Mouse (Mus musculus): Measurements from ENCODE around the gene Gal3st3. TPM values are rescaled to one million over a fixed set of nuclear protein-coding genes. Genes with fewer than 3 reads are reported as not detected.

Gene Gal3st3
- polyA plus RNA-seq (2015; fragmentation: Nextera tagmentation; extraction: Ambion mirVana) = 4.2 and 5.8 TPM in 2 replicates

- no peaks in the 10 kb centered on the region for H3K27me3 ChIP-seq
- 0 out of 2 replicates have a peak, but pooled peaks have one; percentile 14 for ATAC-seq (ENCODE audit: insufficient number of reproducible peaks, low FRiP score, low TSS enrichment, low read depth)
- H3K9ac ChIP-seq = peak within 1 kb of the TSS; percentile 53
- H3K4me2 ChIP-seq (replicated peaks) = peak within 1 kb of the TSS; percentile 82
- peak within 1 kb of the TSS; percentile 48 for H3K4me3 ChIP-seq (replicated peaks)
- no peak within 1 kb of the TSS for H3K27ac ChIP-seq (replicated peaks)
- WGBS = 5% methylated on average over 30 of the region's 32 CpGs
- H3K4me1 ChIP-seq = peaks cover 36% of the 10 kb centered on the region
- peaks cover under 1% of the 10 kb centered on the region; the same call in 1 of the 2 replicates for H3K36me3 ChIP-seq
- no peaks in the 10 kb centered on the region for H3K9me3 ChIP-seq (replicated peaks)
Measured at GRCm38 (mm10) chr19:5297903-5298800, at the start of gene Gal3st3. Gene Gal3st3, plus strand, starts transcription at chr19:5298331.

GRCm38 (mm10) chr19:5257140-5257539 lies 41.0 kb upstream of the Gal3st3 start:
- Histone ChIP-seq H3K36me3 (no peaks in the 10 kb centered on the region), H3K4me1 (no peaks in the 10 kb centered on the region), H3K4me2 (replicated peaks) (no peak overlapping the region), H3K27ac (replicated peaks) (peak overlapping the region; percentile 65), H3K27me3 (no peaks in the 10 kb centered on the region), H3K4me3 (replicated peaks) (no peak overlapping the region), H3K9ac (no peak overlapping the region), H3K9me3 (replicated peaks) (no peaks in the 10 kb centered on the region)
- no peak for ATAC-seq (ENCODE audit: insufficient number of reproducible peaks, low FRiP score, low TSS enrichment, low read depth)
- WGBS = 34% methylated on average over 3 of the region's 3 CpGs

- H3K36me3 ChIP-seq = no peaks in the 10 kb centered on the region
- no peak overlapping the region for H3K9ac ChIP-seq
- ATAC-seq (ENCODE audit: insufficient number of reproducible peaks, low FRiP score, low TSS enrichment, low read depth) = no peak
- no peaks in the 10 kb centered on the region for H3K27me3 ChIP-seq
- no peak overlapping the region for H3K4me2 ChIP-seq (replicated peaks)
- no peak overlapping the region for H3K4me3 ChIP-seq (replicated peaks)
- no peaks in the 10 kb centered on the region for H3K9me3 ChIP-seq (replicated peaks)
- 94% methylated on average over 5 of the region's 5 CpGs for WGBS
- H3K27ac ChIP-seq (replicated peaks) = no peak overlapping the region
- H3K4me1 ChIP-seq = peaks cover 23% of the 10 kb centered on the region
Measured at GRCm38 (mm10) chr19:5267015-5267414, 31.1 kb upstream of the Gal3st3 start.

DNA sequence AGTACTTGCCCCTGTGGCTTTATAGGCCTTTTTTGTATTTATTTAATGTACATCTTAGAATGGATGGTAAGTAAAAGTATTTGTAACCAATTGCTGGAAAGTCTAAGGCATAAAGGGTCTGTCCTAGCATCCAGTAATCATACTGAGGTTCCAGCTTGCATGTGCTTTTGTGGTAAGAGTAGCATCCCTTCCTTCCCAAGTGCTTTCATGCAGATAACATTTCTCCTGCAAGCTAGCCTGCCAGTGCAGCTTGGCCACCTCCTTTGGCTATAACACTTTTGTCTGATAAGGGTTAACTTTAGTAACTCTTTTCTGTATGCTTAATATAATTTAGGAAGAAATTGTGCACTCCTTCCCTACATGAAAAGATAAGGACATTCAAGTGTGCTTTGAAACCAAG lies 30.1 kb upstream of the Gal3st3 start:
- Histone ChIP-seq H3K4me2 (replicated peaks) (no peak overlapping the region), H3K9me3 (replicated peaks) (no peaks in the 10 kb centered on the region), H3K27me3 (no peaks in the 10 kb centered on the region), H3K36me3 (no peaks in the 10 kb centered on the region), H3K4me1 (peaks cover 25% of the 10 kb centered on the region), H3K9ac (no peak overlapping the region), H3K27ac (replicated peaks) (no peak overlapping the region), H3K4me3 (replicated peaks) (no peak overlapping the region)
- no peak for ATAC-seq (ENCODE audit: insufficient number of reproducible peaks, low FRiP score, low TSS enrichment, low read depth)

- Histone ChIP-seq H3K4me3 (replicated peaks) (no peak overlapping the region), H3K9ac (no peak overlapping the region), H3K4me1 (peaks cover 31% of the 10 kb centered on the region), H3K27ac (replicated peaks) (no peak overlapping the region), H3K9me3 (replicated peaks) (no peaks in the 10 kb centered on the region), H3K36me3 (peaks cover under 1% of the 10 kb centered on the region; the same call in 1 of the 2 replicates), H3K4me2 (replicated peaks) (no peak overlapping the region), H3K27me3 (no peaks in the 10 kb centered on the region)
- ATAC-seq (ENCODE audit: insufficient number of reproducible peaks, low FRiP score, low TSS enrichment, low read depth) = no peak
- WGBS = 90% methylated on average over 3 of the region's 3 CpGs
Measured at GRCm38 (mm10) chr19:5268875-5269274, 29.3 kb upstream of the Gal3st3 start.

DNA sequence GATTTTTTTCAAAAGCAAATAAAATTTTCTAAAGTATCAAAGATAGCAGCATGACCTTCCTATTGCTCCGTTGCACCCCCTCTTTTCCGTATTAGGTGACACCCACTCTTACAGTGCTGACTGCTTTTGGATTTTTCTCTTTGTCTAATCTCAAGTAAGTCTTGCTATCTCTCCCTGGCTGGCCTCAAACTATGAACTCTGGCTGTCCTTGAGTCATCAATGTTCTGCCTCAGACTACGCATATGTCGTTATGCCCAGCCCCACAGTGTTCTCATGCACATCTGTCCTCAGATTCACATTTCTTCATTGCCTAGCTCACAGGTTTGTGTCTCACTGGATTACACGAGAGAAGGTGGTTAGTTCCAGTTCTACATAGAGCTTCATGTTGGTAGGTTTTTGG lies 28.7 kb upstream of the Gal3st3 start:
- Histone ChIP-seq H3K4me2 (replicated peaks) (no peak overlapping the region), H3K27ac (replicated peaks) (no peak overlapping the region), H3K4me1 (peaks cover 36% of the 10 kb centered on the region), H3K9me3 (replicated peaks) (no peaks in the 10 kb centered on the region), H3K36me3 (peaks cover 6% of the 10 kb centered on the region), H3K9ac (no peak overlapping the region), H3K4me3 (replicated peaks) (no peak overlapping the region), H3K27me3 (no peaks in the 10 kb centered on the region)
- 82% methylated on average over 5 of the region's 5 CpGs for WGBS
- ATAC-seq (ENCODE audit: insufficient number of reproducible peaks, low FRiP score, low TSS enrichment, low read depth) = no peak

DNA sequence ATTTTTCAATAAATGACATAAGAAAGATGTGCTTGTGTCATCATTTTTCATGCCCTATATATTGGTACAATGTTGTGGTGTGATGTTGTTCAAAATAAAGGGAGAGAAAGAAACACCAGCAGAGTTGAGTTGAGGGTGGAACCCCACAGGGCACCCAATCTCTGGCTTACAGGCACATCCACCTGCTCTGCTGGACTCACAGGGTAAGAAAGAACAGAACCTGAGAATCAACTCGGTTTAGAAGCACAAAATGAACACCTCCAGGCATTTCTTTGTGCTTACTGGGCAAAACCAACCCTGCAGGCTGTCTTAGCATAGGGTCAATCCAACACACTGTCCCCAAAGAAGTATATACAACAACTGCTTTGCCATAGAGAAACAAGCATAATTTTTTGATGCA lies 26.7 kb upstream of the Gal3st3 start:
- H3K4me1 ChIP-seq = peaks cover 36% of the 10 kb centered on the region
- peak overlapping the region; percentile 93 for H3K4me3 ChIP-seq (replicated peaks)
- ATAC-seq (ENCODE audit: insufficient number of reproducible peaks, low FRiP score, low TSS enrichment, low read depth) = no peak
- 22% methylated on average over 1 of the region's 1 CpGs for WGBS
- peaks cover 26% of the 10 kb centered on the region for H3K36me3 ChIP-seq
- no peak overlapping the region for H3K27ac ChIP-seq (replicated peaks)
- H3K9me3 ChIP-seq (replicated peaks) = no peaks in the 10 kb centered on the region
- no peaks in the 10 kb centered on the region for H3K27me3 ChIP-seq
- H3K4me2 ChIP-seq (replicated peaks) = peak overlapping the region; percentile 80
- no peak overlapping the region for H3K9ac ChIP-seq

DNA sequence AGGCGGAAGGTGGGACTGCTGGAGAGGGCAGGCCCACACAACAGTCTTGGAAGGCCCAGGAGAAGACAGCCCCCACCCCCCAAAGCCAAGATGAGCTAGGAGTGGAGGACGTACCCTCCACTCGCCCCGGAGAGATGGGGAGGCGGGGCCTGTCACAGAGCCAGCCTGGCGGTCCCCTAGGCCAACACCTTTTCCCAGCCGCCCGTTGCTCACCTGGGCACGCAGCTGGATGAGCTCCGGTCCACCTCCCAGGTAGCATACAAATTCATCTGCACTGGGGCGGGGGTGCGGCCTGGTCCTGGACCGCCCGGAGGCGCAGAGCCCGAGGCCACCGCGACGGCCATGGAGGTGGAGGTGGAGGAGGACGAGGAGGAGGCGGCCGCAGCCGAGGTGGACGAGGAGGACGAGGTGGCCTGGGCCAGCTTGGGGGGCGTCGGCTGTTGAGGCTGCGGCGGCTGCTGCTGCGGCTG lies 25.8 kb upstream of the Gal3st3 start:
- H3K27me3 ChIP-seq = no peaks in the 10 kb centered on the region
- peak overlapping the region; percentile 94 for H3K27ac ChIP-seq (replicated peaks)
- H3K9me3 ChIP-seq (replicated peaks) = no peaks in the 10 kb centered on the region
- peaks cover 33% of the 10 kb centered on the region for H3K36me3 ChIP-seq
- H3K9ac ChIP-seq = peak overlapping the region; percentile 87
- peak; percentile 31; the same call in 1 of the 2 replicates for ATAC-seq (ENCODE audit: insufficient number of reproducible peaks, low FRiP score, low TSS enrichment, low read depth)
- peak overlapping the region; percentile 93 for H3K4me3 ChIP-seq (replicated peaks)
- WGBS = under 1% methylated on average over 28 of the region's 30 CpGs
- peaks cover 36% of the 10 kb centered on the region for H3K4me1 ChIP-seq
- H3K4me2 ChIP-seq (replicated peaks) = peak overlapping the region; percentile 80

DNA sequence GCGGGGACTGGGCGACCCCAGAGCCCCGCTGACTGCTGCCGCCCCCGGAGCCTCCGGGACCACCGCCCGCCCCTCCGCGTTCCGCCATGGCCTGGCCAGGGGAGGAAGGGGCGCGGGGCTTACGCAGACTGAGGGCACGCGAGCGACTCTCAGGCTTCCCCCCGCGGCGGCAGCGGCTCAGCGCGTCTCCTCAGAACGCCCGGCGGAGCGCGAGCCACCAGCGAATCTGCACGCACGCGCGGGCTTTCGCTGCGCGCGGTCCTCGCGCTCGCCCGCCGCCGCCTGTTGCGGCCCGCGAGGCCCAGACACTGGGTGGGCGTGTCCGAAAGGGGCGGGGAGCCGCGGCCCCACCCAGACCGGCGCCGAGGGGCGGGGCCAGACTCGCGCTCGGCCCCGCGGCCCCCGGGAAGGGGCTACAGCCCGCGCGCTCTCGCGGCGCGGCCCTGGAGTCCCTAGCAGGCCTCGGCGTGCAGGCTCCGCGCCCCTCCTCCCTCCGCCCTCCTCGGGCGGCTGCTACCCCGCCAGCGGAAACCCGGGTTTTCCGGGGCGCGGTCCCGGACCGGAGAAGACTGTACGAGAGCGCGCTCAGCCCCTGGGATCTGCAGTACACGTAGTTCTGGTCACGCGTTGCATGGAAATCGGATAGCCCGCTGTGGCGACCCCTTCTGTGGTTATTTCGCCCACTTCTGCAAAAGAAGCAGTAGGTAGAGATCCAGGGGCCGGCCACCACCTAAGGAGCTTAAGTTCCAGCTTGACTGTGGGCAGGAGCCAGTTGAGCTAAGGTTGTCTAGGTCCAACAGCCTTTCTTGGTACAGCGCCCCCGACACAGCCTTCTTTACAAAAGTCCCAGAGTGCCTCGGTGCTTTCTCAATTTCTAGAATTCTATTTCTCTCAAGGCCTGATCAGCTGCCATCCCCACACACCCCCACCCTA lies 25.1 kb upstream of the Gal3st3 start, which contains the start of gene Pacs1:
Gene Pacs1 (minus strand): TSS at position 319 of the 933 bp plus-strand sequence.
- H3K9me3 ChIP-seq (replicated peaks) = no peaks in the 10 kb centered on the region
- H3K9ac ChIP-seq = peak within 1 kb of the TSS; percentile 87
- peak within 1 kb of the TSS; percentile 80 for H3K4me2 ChIP-seq (replicated peaks)
- peak within 1 kb of the TSS; percentile 94 for H3K27ac ChIP-seq (replicated peaks)
- WGBS = under 1% methylated on average over 83 of the region's 97 CpGs
- peaks cover 36% of the 10 kb centered on the region for H3K4me1 ChIP-seq
- peak within 1 kb of the TSS; percentile 93 for H3K4me3 ChIP-seq (replicated peaks)
- H3K36me3 ChIP-seq = peaks cover 40% of the 10 kb centered on the region
- H3K27me3 ChIP-seq = no peaks in the 10 kb centered on the region
- ATAC-seq (ENCODE audit: insufficient number of reproducible peaks, low FRiP score, low TSS enrichment, low read depth) = peak; percentile 94

- no peak for ATAC-seq (ENCODE audit: insufficient number of reproducible peaks, low FRiP score, low TSS enrichment, low read depth)
- 61% methylated on average over 4 of the region's 4 CpGs for WGBS
- H3K27ac ChIP-seq (replicated peaks) = peak overlapping the region; percentile 94
- H3K9me3 ChIP-seq (replicated peaks) = no peaks in the 10 kb centered on the region
- H3K36me3 ChIP-seq = peaks cover 48% of the 10 kb centered on the region
- H3K27me3 ChIP-seq = no peaks in the 10 kb centered on the region
- H3K4me3 ChIP-seq (replicated peaks) = peak overlapping the region; percentile 93; the same call in 1 of the 2 replicates
- peak overlapping the region; percentile 80; the same call in 1 of the 2 replicates for H3K4me2 ChIP-seq (replicated peaks)
- H3K9ac ChIP-seq = peak overlapping the region; percentile 1; the same call in 1 of the 2 replicates
- peaks cover 31% of the 10 kb centered on the region for H3K4me1 ChIP-seq
Measured at GRCm38 (mm10) chr19:5273916-5274315, 24.2 kb upstream of the Gal3st3 start.

DNA sequence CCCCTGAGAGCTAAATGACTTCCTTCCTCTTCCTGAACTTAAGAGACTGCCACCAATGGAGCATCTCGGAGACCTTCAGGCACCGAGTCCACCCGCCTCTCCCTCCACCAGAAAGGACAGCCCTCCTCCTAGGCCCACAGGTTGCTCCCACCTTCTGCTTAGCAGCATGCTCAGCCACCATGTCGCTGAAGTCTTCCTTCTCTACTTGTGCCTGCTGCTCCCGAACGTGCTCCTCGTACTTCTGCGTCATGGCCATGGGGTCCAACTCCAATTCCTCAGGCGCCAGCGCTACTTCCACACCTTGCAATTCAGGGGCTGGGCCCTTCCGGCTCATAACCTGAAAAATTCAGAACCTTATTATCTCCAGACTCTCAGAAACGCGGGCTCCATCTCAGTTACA lies 23.5 kb upstream of the Gal3st3 start:
- 87% methylated on average over 13 of the region's 13 CpGs for WGBS
- H3K27me3 ChIP-seq = no peaks in the 10 kb centered on the region
- no peak overlapping the region for H3K4me2 ChIP-seq (replicated peaks)
- H3K36me3 ChIP-seq = peaks cover 56% of the 10 kb centered on the region
- H3K4me1 ChIP-seq = peaks cover 30% of the 10 kb centered on the region
- H3K27ac ChIP-seq (replicated peaks) = peak overlapping the region; percentile 94; the same call in 1 of the 2 replicates
- H3K9me3 ChIP-seq (replicated peaks) = no peaks in the 10 kb centered on the region
- no peak overlapping the region for H3K9ac ChIP-seq
- no peak for ATAC-seq (ENCODE audit: insufficient number of reproducible peaks, low FRiP score, low TSS enrichment, low read depth)
- H3K4me3 ChIP-seq (replicated peaks) = no peak overlapping the region
